9 mouse cellular contexts compared by ENCODE assay signal in the genomic region with DNA sequence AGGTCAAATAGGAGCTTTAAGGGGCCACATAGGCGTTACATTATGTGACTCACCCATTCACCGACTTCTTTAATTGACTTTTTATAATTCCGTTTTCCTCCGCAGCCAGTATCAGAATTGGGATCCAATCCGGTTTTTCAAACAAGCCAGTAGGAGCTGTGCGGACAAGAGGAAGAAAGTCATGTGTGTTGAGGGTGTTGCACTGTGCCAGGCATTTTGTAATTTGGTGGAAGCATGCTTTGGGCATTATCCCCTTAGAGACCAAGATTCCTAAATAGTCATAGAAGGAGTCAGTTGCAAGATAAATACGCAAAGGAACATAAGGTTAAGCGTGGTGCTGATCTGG. TPM values are rescaled to one million over a fixed set of nuclear protein-coding genes. Genes with fewer than 3 reads are reported as not detected.
DNase-seq lines count a peak whose midpoint lies in the region; ATAC-seq and TF ChIP-seq lines count a peak whose summit lies in the region.
"Had no signal": no experiment of that assay in that cellular context is flagged by ENCODE, and none has a peak within 500 bp of the region (broad histone marks: within the 10 kb centered on the region; RNA-seq: fewer than 3 reads in every experiment).

No protein-coding gene starts in this region.

- TF ChIP-seq POLR2A in cortical plate, adult 2 months (IDR thresholded peaks at IDR 0.05; ENCODE audit: extremely low read depth, insufficient read depth, low read length): 0 out of 2 replicates have a peak, but pooled peaks have one; percentile 4
- no peak for TF ChIP-seq POLR2A in small intestine, adult 2 months (IDR thresholded peaks at IDR 0.05; ENCODE audit: low read depth, low read length)

- intact Hi-C loops in gastrocnemius, adult 2 months (cut with DNase I): loop anchor here (2.0 to 5.0 kb wide), 2 partner anchors 46 to 80 kb away; a partner anchor contains a TSS

- H3K36me3 ChIP-seq in hindbrain, embryonic 12.5 days: no peaks in the 10 kb centered on the region
- no peaks in the 10 kb centered on the region; the same call in 1 of the 2 replicates for H3K36me3 ChIP-seq in lung, embryonic 14.5 days (ENCODE audit: insufficient read depth)
- peaks cover 3% of the 10 kb centered on the region for H3K36me3 ChIP-seq in small intestine, adult 2 months (ENCODE audit: control insufficient read depth, insufficient read depth, low read length)

- H3K27ac ChIP-seq in gastrocnemius, adult 2 months: peak overlapping the region; percentile 99
- H3K27ac ChIP-seq in cortical plate, adult 2 months (ENCODE audit: insufficient read depth, low read length): peak overlapping the region; percentile 95
- H3K27ac ChIP-seq in hindbrain, embryonic 12.5 days: peak overlapping the region; percentile 91
- peak overlapping the region; percentile 85 for H3K27ac ChIP-seq in lung, embryonic 14.5 days (ENCODE audit: low read depth)
- H3K27ac ChIP-seq in small intestine, adult 2 months (ENCODE audit: insufficient read depth, low read depth, low read length): peak overlapping the region; percentile 77

- no peaks in the 10 kb centered on the region for H3K27me3 ChIP-seq in hindbrain, embryonic 12.5 days
- no peaks in the 10 kb centered on the region for H3K27me3 ChIP-seq in lung, embryonic 14.5 days (ENCODE audit: insufficient read depth, low read length)
- no peaks in the 10 kb centered on the region for H3K27me3 ChIP-seq in small intestine, adult 2 months (ENCODE audit: control insufficient read depth, insufficient read depth, low read length)

- H3K9ac ChIP-seq in hindbrain, embryonic 12.5 days: peak overlapping the region; percentile 95
- H3K9ac ChIP-seq in lung, embryonic 14.5 days: peak overlapping the region; percentile 40

- no peaks in the 10 kb centered on the region for H3K9me3 ChIP-seq in hindbrain, embryonic 12.5 days (replicated peaks)
- H3K9me3 ChIP-seq in lung, embryonic 14.5 days (ENCODE audit: low read depth, low read length): no peaks in the 10 kb centered on the region

- H3K4me3 ChIP-seq in gastrocnemius, adult 2 months: peak overlapping the region; percentile 99
- H3K4me3 ChIP-seq in cortical plate, adult 2 months (ENCODE audit: insufficient read depth, low read length): peak overlapping the region; percentile 99
- H3K4me3 ChIP-seq in hindbrain, embryonic 12.5 days: peak overlapping the region; percentile 97
- H3K4me3 ChIP-seq in lung, embryonic 14.5 days (ENCODE audit: low read depth, low read length): peak overlapping the region; percentile 86
- peak overlapping the region; percentile 97; the same call in 1 of the 2 replicates for H3K4me3 ChIP-seq in small intestine, adult 2 months (ENCODE audit: low read depth, low read length)

- peak overlapping the region; percentile 89 for H3K4me2 ChIP-seq in hindbrain, embryonic 12.5 days (replicated peaks)
- H3K4me2 ChIP-seq in lung, embryonic 14.5 days: peak overlapping the region; percentile 84

- peak; percentile 59 for DNase-seq in gastrocnemius, adult 2 months
- no peak for DNase-seq in gastrocnemius, postnatal 25 days
- DNase-seq in 3T3-L1 (ENCODE audit: low read depth, low spot score): peak; percentile 91
- no peak for DNase-seq in lung, embryonic 14.5 days
- no peak for DNase-seq in spleen, postnatal 4 days (ENCODE audit: low spot score in 2 of 2)

- no peaks in the 10 kb centered on the region for H3K4me1 ChIP-seq in cortical plate, adult 2 months (ENCODE audit: control insufficient read depth, insufficient read depth, low read length)
- peaks cover 7% of the 10 kb centered on the region for H3K4me1 ChIP-seq in hindbrain, embryonic 12.5 days
- peaks cover 3% of the 10 kb centered on the region; the same call in 1 of the 2 replicates for H3K4me1 ChIP-seq in lung, embryonic 14.5 days (ENCODE audit: insufficient read depth)
- no peaks in the 10 kb centered on the region for H3K4me1 ChIP-seq in small intestine, adult 2 months (ENCODE audit: control insufficient read depth, insufficient read depth, insufficient read length, low read length)

- 2% methylated on average over 8 of the region's 8 CpGs for WGBS in hindbrain, embryonic 12.5 days
- 1% methylated on average over 8 of the region's 8 CpGs for WGBS in lung, embryonic 14.5 days
- 1% methylated on average over 8 of the region's 8 CpGs for WGBS in small intestine, adult 2 months

- no peak for TF ChIP-seq CTCF in gastrocnemius, adult 2 months (IDR thresholded peaks at IDR 0.05)
- no peak for TF ChIP-seq CTCF in cortical plate, adult 2 months (IDR thresholded peaks at IDR 0.05; ENCODE audit: extremely low read depth, insufficient read depth, low read length)
- no peak for TF ChIP-seq CTCF in lung, embryonic 14.5 days (IDR thresholded peaks at IDR 0.05; ENCODE audit: low read depth)
- no peak for TF ChIP-seq CTCF in small intestine, adult 2 months (IDR thresholded peaks at IDR 0.05; ENCODE audit: extremely low read depth, insufficient read length, insufficient replicate concordance, low read depth, low read length)

- peak; percentile 91 for ATAC-seq in hindbrain, embryonic 12.5 days (ENCODE audit: low FRiP score)
- peak; percentile 92 for ATAC-seq in lung, embryonic 14.5 days (ENCODE audit: insufficient read depth)

RNA-seq across cellular contexts. Expression of a gene that starts 0.6 kb away (rescaled TPM):
- 100 to 1,000 TPM; 668 to 937 TPM for total RNA-seq in gastrocnemius, adult 2 months (2021)
- 100 to 1,000 TPM; 769 to 791 TPM for total RNA-seq in gastrocnemius, postnatal 25 days (2021)
- 755 and 827 TPM in 2 replicates for polyA plus RNA-seq in cortical plate, adult 2 months (2012; rRNA removed)
- polyA plus RNA-seq in hindbrain, embryonic 12.5 days (2016; fragmentation: Nextera tagmentation; extraction: Ambion mirVana): 489 and 578 TPM in 2 replicates
- 618 and 665 TPM in 2 replicates for polyA plus RNA-seq in lung, embryonic 14.5 days (2014; fragmentation: Nextera tagmentation; extraction: Ambion mirVana)
- 72.7 and 102 TPM in 2 replicates for polyA plus RNA-seq in small intestine, adult 2 months (2012; rRNA removed)

RNA-seq across cellular contexts. Expression of a gene that starts 40.0 kb away (rescaled TPM):
- total RNA-seq in gastrocnemius, adult 2 months (2021): 10 to 100 TPM; 21.5 to 21.7 TPM
- total RNA-seq in gastrocnemius, postnatal 25 days (2021): 10 to 100 TPM; 10.0 to 15.3 TPM
- polyA plus RNA-seq in cortical plate, adult 2 months (2012; rRNA removed): 28.3 and 28.6 TPM in 2 replicates
- 29.5 and 33.2 TPM in 2 replicates for polyA plus RNA-seq in hindbrain, embryonic 12.5 days (2016; fragmentation: Nextera tagmentation; extraction: Ambion mirVana)
- polyA plus RNA-seq in lung, embryonic 14.5 days (2014; fragmentation: Nextera tagmentation; extraction: Ambion mirVana): 14.4 and 14.7 TPM in 2 replicates
- polyA plus RNA-seq in small intestine, adult 2 months (2012; rRNA removed): 6.8 and 12.2 TPM in 2 replicates

RNA-seq across cellular contexts. Expression of a gene that starts 44.3 kb away (rescaled TPM):
- 10 to 100 TPM; 40.7 to 48.2 TPM for total RNA-seq in gastrocnemius, adult 2 months (2021)
- 10 to 100 TPM; 32.9 to 35.5 TPM for total RNA-seq in gastrocnemius, postnatal 25 days (2021)
- 24.1 and 26.1 TPM in 2 replicates for polyA plus RNA-seq in cortical plate, adult 2 months (2012; rRNA removed)
- 36.0 and 40.4 TPM in 2 replicates for polyA plus RNA-seq in hindbrain, embryonic 12.5 days (2016; fragmentation: Nextera tagmentation; extraction: Ambion mirVana)
- 30.3 and 33.5 TPM in 2 replicates for polyA plus RNA-seq in lung, embryonic 14.5 days (2014; fragmentation: Nextera tagmentation; extraction: Ambion mirVana)
- polyA plus RNA-seq in small intestine, adult 2 months (2012; rRNA removed): 4.9 and 7.1 TPM in 2 replicates

RNA-seq across cellular contexts. Expression of a gene that starts 59.1 kb away (rescaled TPM):
- not detected for total RNA-seq in gastrocnemius, adult 2 months (2021)
- total RNA-seq in gastrocnemius, postnatal 25 days (2021): under 1 TPM in 1 of 2 experiments, not detected in 1; 0.54 TPM
- not detected in 2 replicates for polyA plus RNA-seq in cortical plate, adult 2 months (2012; rRNA removed)
- polyA plus RNA-seq in hindbrain, embryonic 12.5 days (2016; fragmentation: Nextera tagmentation; extraction: Ambion mirVana): not detected in 2 replicates
- polyA plus RNA-seq in lung, embryonic 14.5 days (2014; fragmentation: Nextera tagmentation; extraction: Ambion mirVana): 0.34 TPM in 1 of 2 replicates, not detected in the other
- polyA plus RNA-seq in small intestine, adult 2 months (2012; rRNA removed): 2.8 and 4.0 TPM in 2 replicates
- total RNA-seq: left cerebral cortex, adult 8-10 months had no signal

Comparison
In these comparisons a context has a peak if more than half of its experiments do, and no peak if none do; other contexts are left out.
1. DNase-seq: peak in gastrocnemius, adult 2 months (single experiment) and 3T3-L1 (single experiment); none in gastrocnemius, postnatal 25 days (single experiment), lung, embryonic 14.5 days (single experiment) and spleen, postnatal 4 days (0 of 2).
2. Peak in every context shown above with its lines, with median percentiles within 50 percentile points of each other: H3K27ac ChIP-seq and H3K4me3 ChIP-seq.